Mouse (Mus musculus): ENCODE measurements around the gene Rab33b. TPM values are rescaled to one million over a fixed set of nuclear protein-coding genes. Genes with fewer than 3 reads are reported as not detected.

Gene Rab33b
- polyA plus RNA-seq, 1 experiment from 2014 or later: 26.3 TPM

GRCm38 (mm10) chr3:51486491-51487195, 2.9 kb downstream of the Rab33b start:
- Histone ChIP-seq H3K36me3 (peaks cover 3% of the 10 kb centered on the region; the same call in 1 of the 2 replicates), H3K4me1 (peaks cover 19% of the 10 kb centered on the region), H3K27me3 (no peaks in the 10 kb centered on the region), H3K4me3 (replicated peaks) (no peak overlapping the region), H3K4me2 (replicated peaks) (no peak overlapping the region), H3K9ac (no peak overlapping the region), H3K9me3 (replicated peaks) (no peaks in the 10 kb centered on the region), H3K27ac (replicated peaks) (no peak overlapping the region)
- WGBS: 88% methylated on average over 4 of the region's 4 CpGs
- ATAC-seq (ENCODE audit: insufficient number of reproducible peaks, low FRiP score, low TSS enrichment, low read depth): no peak

- peaks cover 8% of the 10 kb centered on the region for H3K4me1 ChIP-seq
- ATAC-seq (ENCODE audit: insufficient number of reproducible peaks, low FRiP score, low TSS enrichment, low read depth): no peak
- H3K4me3 ChIP-seq (replicated peaks): no peak overlapping the region
- H3K36me3 ChIP-seq: peaks cover 18% of the 10 kb centered on the region
- WGBS: 75% methylated on average over 7 of the region's 7 CpGs
- no peak overlapping the region for H3K9ac ChIP-seq
- no peak overlapping the region for H3K27ac ChIP-seq (replicated peaks)
- H3K4me2 ChIP-seq (replicated peaks): no peak overlapping the region
- no peaks in the 10 kb centered on the region for H3K27me3 ChIP-seq
- H3K9me3 ChIP-seq (replicated peaks): no peaks in the 10 kb centered on the region
These were observed 6.5 kb downstream of the Rab33b start for GRCm38 (mm10) chr3:51490088-51490753.

- Histone ChIP-seq H3K36me3 (peaks cover 14% of the 10 kb centered on the region), H3K27me3 (no peaks in the 10 kb centered on the region), H3K4me3 (replicated peaks) (no peak overlapping the region), H3K4me2 (replicated peaks) (no peak overlapping the region), H3K9me3 (replicated peaks) (no peaks in the 10 kb centered on the region), H3K9ac (no peak overlapping the region), H3K27ac (replicated peaks) (no peak overlapping the region), H3K4me1 (no peaks in the 10 kb centered on the region)
- no peak for ATAC-seq (ENCODE audit: insufficient number of reproducible peaks, low FRiP score, low TSS enrichment, low read depth)
- 81% methylated on average over 13 of the region's 13 CpGs for WGBS
These were observed 9.6 kb downstream of the Rab33b start for GRCm38 (mm10) chr3:51493272-51493838.

- Histone ChIP-seq H3K27ac (replicated peaks) (no peak overlapping the region), H3K4me3 (replicated peaks) (no peak overlapping the region), H3K36me3 (peaks cover 14% of the 10 kb centered on the region), H3K4me1 (no peaks in the 10 kb centered on the region), H3K4me2 (replicated peaks) (no peak overlapping the region), H3K9ac (no peak overlapping the region), H3K27me3 (no peaks in the 10 kb centered on the region), H3K9me3 (replicated peaks) (no peaks in the 10 kb centered on the region)
- 75% methylated on average over 2 of the region's 2 CpGs for WGBS
- ATAC-seq (ENCODE audit: insufficient number of reproducible peaks, low FRiP score, low TSS enrichment, low read depth): no peak
These were observed 10.7 kb downstream of the Rab33b start for GRCm38 (mm10) chr3:51494466-51494865.

- no peak overlapping the region for H3K27ac ChIP-seq (replicated peaks)
- no peak overlapping the region for H3K4me3 ChIP-seq (replicated peaks)
- H3K27me3 ChIP-seq: no peaks in the 10 kb centered on the region
- WGBS: 89% methylated on average over 9 of the region's 9 CpGs
- ATAC-seq (ENCODE audit: insufficient number of reproducible peaks, low FRiP score, low TSS enrichment, low read depth): no peak
- H3K9ac ChIP-seq: no peak overlapping the region
- no peaks in the 10 kb centered on the region for H3K4me1 ChIP-seq
- H3K4me2 ChIP-seq (replicated peaks): no peak overlapping the region
- H3K9me3 ChIP-seq (replicated peaks): no peaks in the 10 kb centered on the region
- H3K36me3 ChIP-seq: peaks cover 14% of the 10 kb centered on the region
These were observed 11.9 kb downstream of the Rab33b start for GRCm38 (mm10) chr3:51495646-51496045.

- Histone ChIP-seq H3K4me3 (replicated peaks) (no peak overlapping the region), H3K4me1 (no peaks in the 10 kb centered on the region), H3K9ac (no peak overlapping the region), H3K36me3 (peaks cover 12% of the 10 kb centered on the region), H3K9me3 (replicated peaks) (no peaks in the 10 kb centered on the region), H3K27me3 (no peaks in the 10 kb centered on the region), H3K4me2 (replicated peaks) (no peak overlapping the region), H3K27ac (replicated peaks) (no peak overlapping the region)
- ATAC-seq (ENCODE audit: insufficient number of reproducible peaks, low FRiP score, low TSS enrichment, low read depth): no peak
- 90% methylated on average over 1 of the region's 1 CpGs for WGBS
These were observed 14.3 kb downstream of the Rab33b start for GRCm38 (mm10) chr3:51497978-51498377.

GRCm38 (mm10) chr3:51498659-51499058, 14.9 kb downstream of the Rab33b start:
- H3K27ac ChIP-seq (replicated peaks): no peak overlapping the region
- WGBS: 60% methylated on average over 5 of the region's 5 CpGs
- H3K9ac ChIP-seq: no peak overlapping the region
- ATAC-seq (ENCODE audit: insufficient number of reproducible peaks, low FRiP score, low TSS enrichment, low read depth): no peak
- H3K27me3 ChIP-seq: no peaks in the 10 kb centered on the region
- peaks cover 5% of the 10 kb centered on the region for H3K36me3 ChIP-seq
- no peak overlapping the region for H3K4me3 ChIP-seq (replicated peaks)
- H3K9me3 ChIP-seq (replicated peaks): no peaks in the 10 kb centered on the region
- no peak overlapping the region for H3K4me2 ChIP-seq (replicated peaks)
- H3K4me1 ChIP-seq: no peaks in the 10 kb centered on the region

GRCm38 (mm10) chr3:51499876-51500275, 16.2 kb downstream of the Rab33b start:
- H3K27me3 ChIP-seq: no peaks in the 10 kb centered on the region
- H3K4me3 ChIP-seq (replicated peaks): no peak overlapping the region
- no peaks in the 10 kb centered on the region for H3K9me3 ChIP-seq (replicated peaks)
- no peaks in the 10 kb centered on the region for H3K4me1 ChIP-seq
- no peak overlapping the region for H3K27ac ChIP-seq (replicated peaks)
- 84% methylated on average over 4 of the region's 4 CpGs for WGBS
- no peak overlapping the region for H3K4me2 ChIP-seq (replicated peaks)
- no peak overlapping the region for H3K9ac ChIP-seq
- ATAC-seq (ENCODE audit: insufficient number of reproducible peaks, low FRiP score, low TSS enrichment, low read depth): no peak
- no peaks in the 10 kb centered on the region for H3K36me3 ChIP-seq

GRCm38 (mm10) chr3:51504385-51504952, 20.7 kb downstream of the Rab33b start:
- Histone ChIP-seq H3K4me3 (replicated peaks) (no peak overlapping the region), H3K27me3 (no peaks in the 10 kb centered on the region), H3K27ac (replicated peaks) (no peak overlapping the region), H3K9ac (no peak overlapping the region), H3K36me3 (no peaks in the 10 kb centered on the region), H3K9me3 (replicated peaks) (no peaks in the 10 kb centered on the region), H3K4me2 (replicated peaks) (no peak overlapping the region), H3K4me1 (0 out of 2 replicates have a peak, but pooled peaks cover 3% of the 10 kb centered on the region)
- ATAC-seq (ENCODE audit: insufficient number of reproducible peaks, low FRiP score, low TSS enrichment, low read depth): no peak
- 57% methylated on average over 11 of the region's 11 CpGs for WGBS

GRCm38 (mm10) chr3:51505465-51505864, 21.7 kb downstream of the Rab33b start:
- 43% methylated on average over 19 of the region's 19 CpGs for WGBS
- no peak overlapping the region for H3K27ac ChIP-seq (replicated peaks)
- H3K9ac ChIP-seq: no peak overlapping the region
- no peak for ATAC-seq (ENCODE audit: insufficient number of reproducible peaks, low FRiP score, low TSS enrichment, low read depth)
- no peaks in the 10 kb centered on the region for H3K27me3 ChIP-seq
- no peak overlapping the region for H3K4me2 ChIP-seq (replicated peaks)
- no peaks in the 10 kb centered on the region for H3K36me3 ChIP-seq
- no peaks in the 10 kb centered on the region for H3K9me3 ChIP-seq (replicated peaks)
- 0 out of 2 replicates have a peak, but pooled peaks cover 3% of the 10 kb centered on the region for H3K4me1 ChIP-seq
- no peak overlapping the region for H3K4me3 ChIP-seq (replicated peaks)

- WGBS: 29% methylated on average over 8 of the region's 8 CpGs
- Histone ChIP-seq H3K36me3 (no peaks in the 10 kb centered on the region), H3K27ac (replicated peaks) (no peak overlapping the region), H3K4me2 (replicated peaks) (no peak overlapping the region), H3K9me3 (replicated peaks) (no peaks in the 10 kb centered on the region), H3K4me1 (no peaks in the 10 kb centered on the region), H3K4me3 (replicated peaks) (0 out of 2 replicates have a peak overlapping the region, but pooled peaks have one; percentile 5), H3K9ac (no peak overlapping the region), H3K27me3 (no peaks in the 10 kb centered on the region)
- ATAC-seq (ENCODE audit: insufficient number of reproducible peaks, low FRiP score, low TSS enrichment, low read depth): no peak
These were observed 27.2 kb downstream of the Rab33b start for GRCm38 (mm10) chr3:51510903-51511302.

Measured in embryonic facial prominence, embryonic 15.5 days (tissue).